Mouse (Mus musculus) mouse trophoblast stem cell (cell line): Measurements from ENCODE around the gene Rnaseh2b.

ENCODE experiments used
- in situ Hi-C, 2 experiments: fragments of 300-500 bp; cut with MseI, MboI; formaldehyde crosslinking; loops; 2 replicates in 1 of 2; 3 replicates in 1 of 2; pipeline ENCODE4 v1.15.1; 2025

The Rnaseh2b gene

GRCm38 (mm10) chr14:62355201-62355600 is 62.8 kb downstream of the Rnaseh2b start:
- in situ Hi-C loops: no loop called here

GRCm38 (mm10) chr14:62361263-62361980 is 69.0 kb downstream of the Rnaseh2b start:
- in situ Hi-C loops: no loop called here

- in situ Hi-C loops: no loop called here
These were observed 71.4 kb downstream of the Rnaseh2b start for GRCm38 (mm10) chr14:62363774-62364173.

DNA sequence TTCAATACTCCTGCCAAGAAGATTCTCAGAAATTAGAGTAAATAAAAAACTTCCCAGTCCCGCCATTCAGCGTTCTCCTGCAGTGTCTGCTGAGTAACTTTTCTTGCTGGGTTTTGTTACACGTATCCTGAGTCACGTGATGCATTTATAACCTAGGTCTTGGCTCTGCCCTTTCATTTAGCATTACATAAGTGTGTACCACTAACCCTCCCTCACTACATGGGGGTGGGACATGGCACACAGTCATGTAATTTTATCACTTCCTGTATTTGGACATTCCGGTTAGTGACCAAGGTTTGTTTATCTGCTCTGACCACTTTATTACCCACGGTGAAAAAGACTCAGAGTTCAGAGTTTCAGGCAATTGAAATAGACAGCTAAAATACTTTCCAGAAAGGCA is 78.4 kb downstream of the Rnaseh2b start:
- in situ Hi-C loops: no loop called here

GRCm38 (mm10) chr14:62374001-62374400 is 81.6 kb downstream of the Rnaseh2b start:
- in situ Hi-C loops: no loop called here

- in situ Hi-C loops: no loop called here
These were observed 83.3 kb downstream of the Rnaseh2b start for GRCm38 (mm10) chr14:62375694-62376093.

DNA sequence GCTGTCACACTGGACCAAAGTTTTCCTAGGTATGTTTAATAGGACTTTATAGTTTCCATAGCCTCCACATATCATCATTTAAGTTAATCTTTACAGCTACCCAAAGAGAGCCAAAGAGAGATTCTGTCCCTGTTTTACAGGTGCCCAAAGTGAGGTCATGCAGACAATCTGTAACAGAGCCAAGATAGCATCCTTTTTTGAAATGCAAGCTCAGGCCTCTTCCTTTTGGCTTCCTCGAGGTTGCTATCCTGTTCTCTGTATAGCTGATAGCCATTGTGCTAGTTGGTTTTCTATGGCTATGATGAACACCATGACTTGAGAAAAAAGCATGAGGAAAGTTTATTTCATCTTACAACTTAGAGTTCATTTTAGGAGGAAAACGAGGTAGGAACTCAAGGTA is 83.7 kb downstream of the Rnaseh2b start:
- in situ Hi-C loops: no loop called here

DNA sequence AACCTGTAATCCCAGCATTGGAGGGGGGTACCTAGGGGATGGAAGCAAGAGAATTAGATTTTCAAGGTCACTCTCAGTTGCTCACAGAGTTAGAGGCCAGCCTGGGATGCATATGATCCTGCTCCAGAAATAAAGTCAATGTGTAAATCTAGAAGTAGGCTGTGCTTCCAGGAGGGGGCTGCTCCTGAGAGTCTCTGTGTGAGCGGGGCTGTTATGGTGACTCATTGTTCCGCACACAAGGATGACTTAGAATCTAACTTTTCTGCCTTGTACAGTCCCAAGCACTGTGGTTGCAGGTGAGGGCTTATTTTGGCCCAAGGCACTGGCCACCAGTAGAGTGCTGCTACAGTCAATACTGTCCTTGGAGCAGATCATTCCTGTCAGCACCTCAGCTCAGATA is 87.0 kb downstream of the Rnaseh2b start:
- in situ Hi-C loops: no loop called here

- in situ Hi-C loops: no loop called here
These were observed 88.2 kb downstream of the Rnaseh2b start for GRCm38 (mm10) chr14:62380606-62381005.

GRCm38 (mm10) chr14:62383109-62383508 is 90.7 kb downstream of the Rnaseh2b start:
- in situ Hi-C loops: no loop called here

DNA sequence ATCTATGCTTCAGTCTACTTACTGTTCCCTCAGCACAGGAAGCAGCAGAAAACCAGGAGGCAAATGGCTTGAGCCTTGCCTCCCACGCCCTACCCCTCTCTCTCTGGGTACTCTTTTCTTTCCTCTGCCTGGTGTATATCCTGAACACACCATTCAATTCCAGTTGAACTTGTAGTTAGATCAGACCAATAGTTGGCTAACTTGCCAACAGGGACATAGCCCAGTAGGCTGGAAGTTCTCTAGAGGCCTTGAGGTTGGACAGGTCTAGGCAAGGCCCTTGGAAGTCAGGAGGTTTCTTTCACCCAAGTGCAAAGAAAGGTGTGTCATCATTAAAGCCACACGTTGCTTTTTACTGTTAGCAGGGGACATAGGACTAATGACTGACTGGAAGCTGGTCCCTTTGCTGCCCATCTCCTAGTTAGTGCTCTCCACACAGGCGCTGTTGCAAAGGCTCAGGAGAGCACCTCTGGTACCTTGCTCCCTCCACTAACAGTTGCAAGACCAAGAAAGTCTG is 91.5 kb downstream of the Rnaseh2b start:
- in situ Hi-C loops: no loop called here

DNA sequence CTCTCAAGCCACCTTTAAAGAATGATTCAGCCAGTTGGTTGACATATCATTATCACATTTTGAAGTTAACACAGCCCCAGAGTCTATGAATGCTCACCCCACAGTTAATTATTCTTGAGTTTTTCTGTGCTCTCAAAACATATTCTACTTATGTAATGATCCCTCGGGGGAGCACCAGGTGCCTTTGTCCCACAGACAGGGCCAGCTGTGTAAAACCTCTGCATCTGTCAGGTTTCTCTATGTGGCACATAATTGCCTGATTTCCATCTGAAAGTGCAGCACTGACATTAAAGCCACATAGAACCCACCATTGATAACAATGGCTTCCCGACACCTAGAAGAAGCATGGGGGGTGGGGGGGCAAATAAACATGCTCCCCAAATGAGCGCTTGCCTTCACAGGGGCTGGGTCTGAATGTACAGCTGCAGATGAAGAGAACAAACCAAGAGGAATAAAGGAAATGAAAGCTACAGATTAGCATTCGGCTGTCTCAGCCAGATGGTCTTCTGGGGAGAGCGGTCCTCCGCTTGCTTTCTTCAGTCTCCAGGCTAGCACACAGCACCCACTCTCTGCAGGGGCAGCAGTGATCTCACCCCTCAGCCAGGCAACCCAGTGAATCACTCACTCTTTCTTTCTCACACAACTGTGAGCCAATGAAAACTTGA is 96.8 kb downstream of the Rnaseh2b start:
- in situ Hi-C loops: no loop called here

- in situ Hi-C loops: no loop called here
These were observed 97.5 kb downstream of the Rnaseh2b start for GRCm38 (mm10) chr14:62389729-62390536.

- in situ Hi-C loops: no loop called here
These were observed 100.4 kb downstream of the Rnaseh2b start for GRCm38 (mm10) chr14:62392754-62393153.

DNA sequence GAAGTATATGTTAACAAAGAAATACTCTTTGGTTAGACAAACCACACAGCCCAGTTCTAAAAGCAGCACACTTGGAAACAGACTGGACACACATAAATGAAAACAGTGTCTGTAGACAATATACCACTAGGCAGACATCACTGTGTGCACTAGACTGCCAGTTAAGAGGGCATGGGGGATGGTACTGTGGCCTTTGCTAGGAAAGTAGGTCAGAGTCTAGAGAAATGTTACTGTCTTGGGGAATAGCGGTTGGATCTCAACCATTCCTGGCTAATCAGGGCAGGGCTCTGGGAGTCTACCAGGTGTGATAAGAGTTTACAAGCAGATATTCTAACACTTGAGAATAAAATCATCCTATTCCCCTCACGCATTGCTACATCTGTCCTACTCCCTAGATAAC is 103.0 kb downstream of the Rnaseh2b start:
- in situ Hi-C loops: no loop called here

GRCm38 (mm10) chr14:62416007-62416741 is 123.8 kb downstream of the Rnaseh2b start:
- in situ Hi-C loops: no loop called here

- in situ Hi-C loops: no loop called here
These were observed 124.3 kb downstream of the Rnaseh2b start for GRCm38 (mm10) chr14:62416742-62417134.

- in situ Hi-C loops: no loop called here
These were observed 125.1 kb downstream of the Rnaseh2b start for GRCm38 (mm10) chr14:62417501-62417900.

DNA sequence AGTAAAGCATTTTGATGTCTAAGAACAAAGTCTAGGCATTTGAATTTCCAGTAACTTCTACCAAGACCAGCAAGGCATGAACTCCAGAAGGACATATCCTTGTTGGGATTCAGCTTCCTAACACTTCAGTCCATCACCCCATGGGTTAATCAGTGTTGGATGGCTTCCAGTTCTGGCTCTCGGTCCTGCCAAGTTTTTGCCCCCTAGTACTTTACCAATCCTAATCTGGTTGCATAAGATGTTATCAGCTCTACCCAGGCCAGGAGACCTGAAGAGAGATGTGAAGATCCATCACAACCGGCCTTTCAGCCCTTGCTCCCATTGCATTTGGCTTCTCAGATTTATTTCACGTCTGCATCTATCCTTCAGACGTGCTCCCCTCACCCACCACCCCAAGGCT is 129.9 kb downstream of the Rnaseh2b start:
- in situ Hi-C loops: no loop called here
